Mouse (Mus musculus) midbrain, embryonic 16.5 days (tissue): ENCODE results near the gene Wnk4. TPM values are rescaled to one million over a fixed set of nuclear protein-coding genes. Genes with fewer than 3 reads are reported as not detected.

Experiments
- ATAC-seq: fragments of 200-750 bp; cut with Nextera tagmentation; 2 replicates; pipeline ENCODE4 v1.8.0; 2017; ENCODE audit warnings: moderate TSS enrichment
- H3K27ac ChIP-seq: fragments of 300-500 bp; sonication (generic); 2 replicates; pipeline ENCODE4 v1.5.1; 2014; ENCODE audit warnings: mild to moderate bottlenecking, low read length, mixed read lengths
- H3K27me3 ChIP-seq: fragments of 300-500 bp; sonication (generic); 2 replicates; pipeline ENCODE4 v1.6.1; 2014; ENCODE audit warnings: low read depth, low read length, mixed read lengths; ENCODE audit not compliant: control insufficient read depth, insufficient read depth
- H3K36me3 ChIP-seq: fragments of 300-500 bp; sonication (generic); 2 replicates; pipeline ENCODE4 v1.6.1; 2014; ENCODE audit warnings: mild to moderate bottlenecking, low read length, moderate library complexity, mixed read lengths; ENCODE audit not compliant: control insufficient read depth, insufficient read depth
- H3K4me1 ChIP-seq: fragments of 300-500 bp; sonication (generic); 2 replicates; pipeline ENCODE4 v1.6.1; 2014; ENCODE audit warnings: mild to moderate bottlenecking, low read length, mixed read lengths; ENCODE audit not compliant: control insufficient read depth, insufficient read depth
- H3K4me2 ChIP-seq: fragments of 300-500 bp; sonication (generic); 2 replicates; pipeline ENCODE4 v1.6.1; 2014; ENCODE audit warnings: mild to moderate bottlenecking, low read length, mixed read lengths
- H3K4me3 ChIP-seq: fragments of 300-500 bp; sonication (generic); 2 replicates; pipeline ENCODE4 v1.5.1; 2014; ENCODE audit warnings: low read depth, mild to moderate bottlenecking, low read length, moderate library complexity, mixed read lengths
- H3K9ac ChIP-seq: fragments of 300-500 bp; sonication (generic); 2 replicates; pipeline ENCODE4 v1.6.1; 2014; ENCODE audit warnings: low read depth, low read length, mixed read lengths
- H3K9me3 ChIP-seq: fragments of 300-500 bp; sonication (generic); replicated peaks from 2 replicates; pipeline ENCODE4 v1.6.1; 2014; ENCODE audit warnings: mild to moderate bottlenecking, low read length, mixed read lengths; ENCODE audit not compliant: control insufficient read depth, poor library complexity, severe bottlenecking
- WGBS: fragments of 180-500 bp; shearing (Covaris S2); extraction: QIAGEN DNeasy Blood & Tissue Kit; methylation state at CpG from one replicate; pipeline ENCODE4 v1.1.7; 2014; 5-methylcytosine and 5-hydroxymethylcytosine counted together
- polyA plus RNA-seq: library from polyadenylated mRNA; unstranded; fragments of >200 nt; fragmentation: Nextera tagmentation; extraction: Ambion mirVana; gene quantifications from 2 replicates; pipeline ENCODE4 v1.2.1, GENCODE M21; 2015

Wnk4 gene
- polyA plus RNA-seq, 1 experiment from 2014 or later = 7.4 TPM

GRCm38 (mm10) chr11:101263138-101263988, 3.0 kb downstream of the Wnk4 start:
- Histone ChIP-seq H3K4me2 (no peak overlapping the region), H3K9me3 (no peaks in the 10 kb centered on the region), H3K9ac (no peak overlapping the region), H3K36me3 (0 out of 2 replicates have a peak, but pooled peaks cover 3% of the 10 kb centered on the region), H3K27ac (no peak overlapping the region), H3K4me3 (no peak overlapping the region), H3K4me1 (peaks cover 23% of the 10 kb centered on the region), H3K27me3 (peaks cover 34% of the 10 kb centered on the region)
- WGBS = 2% methylated on average over 32 of the region's 32 CpGs
- no peak for ATAC-seq

DNA sequence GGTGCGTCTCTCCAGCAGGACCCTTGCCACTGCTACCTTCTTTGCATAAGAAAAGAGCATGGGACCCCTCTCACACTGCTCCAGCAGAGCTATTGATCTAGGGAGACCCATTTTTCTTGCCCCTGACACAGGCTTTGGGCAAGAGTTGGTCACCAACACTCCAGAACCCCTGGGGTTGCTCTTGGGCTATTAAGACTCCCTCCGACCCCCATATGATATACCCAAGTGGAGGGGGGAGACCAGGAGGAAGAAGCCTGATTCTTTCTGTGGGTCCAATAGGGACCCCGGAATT, 3.6 kb downstream of the Wnk4 start:
- Histone ChIP-seq H3K27ac (no peak overlapping the region), H3K36me3 (0 out of 2 replicates have a peak, but pooled peaks cover 3% of the 10 kb centered on the region), H3K9me3 (no peaks in the 10 kb centered on the region), H3K4me2 (no peak overlapping the region), H3K4me3 (no peak overlapping the region), H3K9ac (no peak overlapping the region), H3K27me3 (peaks cover 34% of the 10 kb centered on the region), H3K4me1 (peaks cover 23% of the 10 kb centered on the region)
- 7% methylated on average over 3 of the region's 3 CpGs for WGBS
- no peak for ATAC-seq

GRCm38 (mm10) chr11:101264954-101265471, 4.6 kb downstream of the Wnk4 start:
- WGBS = 3% methylated on average over 31 of the region's 31 CpGs
- no peaks in the 10 kb centered on the region for H3K9me3 ChIP-seq
- peak overlapping the region; percentile 50 for H3K9ac ChIP-seq
- no peaks in the 10 kb centered on the region for H3K36me3 ChIP-seq
- peak overlapping the region; percentile 69 for H3K4me2 ChIP-seq
- H3K4me3 ChIP-seq = peak overlapping the region; percentile 34
- no peak for ATAC-seq
- peaks cover 34% of the 10 kb centered on the region for H3K27me3 ChIP-seq
- peaks cover 17% of the 10 kb centered on the region for H3K4me1 ChIP-seq
- no peak overlapping the region for H3K27ac ChIP-seq

- Histone ChIP-seq H3K36me3 (no peaks in the 10 kb centered on the region), H3K27me3 (peaks cover 34% of the 10 kb centered on the region), H3K9me3 (no peaks in the 10 kb centered on the region), H3K4me3 (no peak overlapping the region), H3K4me2 (no peak overlapping the region; the same call in 1 of the 2 replicates), H3K9ac (no peak overlapping the region), H3K27ac (no peak overlapping the region), H3K4me1 (peaks cover 12% of the 10 kb centered on the region)
- ATAC-seq = no peak
- WGBS = 8% methylated on average over 6 of the region's 6 CpGs
Observed at GRCm38 (mm10) chr11:101265906-101266305, 5.5 kb downstream of the Wnk4 start.

GRCm38 (mm10) chr11:101269577-101270116, 9.3 kb downstream of the Wnk4 start:
- no peak overlapping the region for H3K4me3 ChIP-seq
- H3K4me1 ChIP-seq = peaks cover 12% of the 10 kb centered on the region
- 28% methylated on average over 10 of the region's 10 CpGs for WGBS
- peaks cover 8% of the 10 kb centered on the region for H3K27me3 ChIP-seq
- ATAC-seq = peak; percentile 42; the same call in 1 of the 2 replicates
- peak overlapping the region; percentile 28; the same call in 1 of the 2 replicates for H3K9ac ChIP-seq
- H3K36me3 ChIP-seq = no peaks in the 10 kb centered on the region
- no peaks in the 10 kb centered on the region for H3K9me3 ChIP-seq
- H3K4me2 ChIP-seq = peak overlapping the region; percentile 40
- H3K27ac ChIP-seq = peak overlapping the region; percentile 68

DNA sequence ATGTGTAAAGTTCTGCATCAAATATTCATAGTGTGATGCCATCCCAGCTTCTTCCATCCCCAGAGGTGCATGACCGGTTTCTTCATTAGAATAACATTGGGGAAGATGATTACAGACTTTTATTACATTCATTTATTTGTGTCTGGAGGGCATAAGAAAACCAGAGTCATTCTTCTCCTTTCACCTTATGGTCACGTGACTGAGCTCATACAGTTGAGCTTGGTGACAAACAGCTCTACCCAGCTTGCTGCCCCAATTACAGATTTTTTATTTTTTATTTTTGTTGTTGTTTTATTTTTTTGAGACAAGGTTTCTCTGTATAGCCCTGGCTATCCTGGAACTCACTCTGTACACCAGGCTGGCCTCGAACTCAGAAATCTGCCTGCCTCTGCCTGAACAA, 12.1 kb downstream of the Wnk4 start:
- Histone ChIP-seq H3K4me3 (no peak overlapping the region), H3K9ac (no peak overlapping the region), H3K4me1 (peaks cover 8% of the 10 kb centered on the region), H3K27me3 (no peaks in the 10 kb centered on the region), H3K4me2 (no peak overlapping the region), H3K27ac (no peak overlapping the region), H3K9me3 (no peaks in the 10 kb centered on the region), H3K36me3 (no peaks in the 10 kb centered on the region)
- no peak for ATAC-seq
- WGBS = 84% methylated on average over 3 of the region's 3 CpGs

- WGBS = 70% methylated on average over 4 of the region's 4 CpGs
- H3K27ac ChIP-seq = no peak overlapping the region
- H3K4me3 ChIP-seq = no peak overlapping the region
- H3K27me3 ChIP-seq = no peaks in the 10 kb centered on the region
- no peak for ATAC-seq
- no peaks in the 10 kb centered on the region for H3K36me3 ChIP-seq
- H3K9me3 ChIP-seq = no peaks in the 10 kb centered on the region
- H3K4me2 ChIP-seq = no peak overlapping the region
- peaks cover 20% of the 10 kb centered on the region for H3K4me1 ChIP-seq
- no peak overlapping the region for H3K9ac ChIP-seq
Observed at GRCm38 (mm10) chr11:101275309-101275708, 14.9 kb downstream of the Wnk4 start.

DNA sequence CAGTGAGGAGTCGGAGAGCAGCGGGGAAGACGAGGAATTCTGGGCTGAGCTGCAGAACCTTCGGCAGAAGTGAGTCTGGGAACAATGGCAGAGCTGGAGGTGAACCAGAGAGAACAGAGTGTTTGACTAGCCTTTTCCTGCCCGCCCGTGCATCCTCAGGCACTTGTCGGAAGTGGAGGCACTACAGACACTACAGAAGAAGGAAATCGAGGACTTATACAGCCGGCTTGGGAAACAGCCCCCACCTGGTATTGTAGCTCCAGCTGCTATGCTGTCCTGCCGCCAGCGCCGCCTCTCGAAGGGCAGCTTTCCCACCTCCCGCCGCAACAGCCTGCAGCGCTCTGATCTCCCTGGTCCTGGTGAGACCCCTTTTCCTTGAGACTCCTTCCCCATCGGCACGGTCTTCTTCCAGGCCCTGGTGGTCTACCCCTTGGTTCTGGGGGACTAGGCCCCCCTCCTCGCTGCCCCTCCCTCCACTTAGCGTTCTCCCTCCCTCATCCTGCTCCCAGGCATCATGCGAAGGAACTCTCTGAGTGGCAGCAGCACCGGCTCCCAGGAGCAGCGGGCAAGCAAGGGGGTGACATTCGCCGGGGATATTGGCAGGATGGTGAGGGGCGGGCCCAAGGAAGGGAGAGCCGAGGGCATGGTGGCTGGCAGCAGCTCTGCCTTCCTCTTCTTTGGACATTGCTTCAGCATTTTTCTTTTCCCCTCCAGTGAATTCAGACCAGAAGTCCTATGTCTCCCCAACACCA, 16.1 kb downstream of the Wnk4 start:
- H3K4me2 ChIP-seq = 0 out of 2 replicates have a peak overlapping the region, but pooled peaks have one; percentile 11
- no peaks in the 10 kb centered on the region for H3K27me3 ChIP-seq
- no peak overlapping the region for H3K4me3 ChIP-seq
- ATAC-seq = no peak
- no peak overlapping the region for H3K27ac ChIP-seq
- H3K9ac ChIP-seq = no peak overlapping the region
- peaks cover 20% of the 10 kb centered on the region for H3K4me1 ChIP-seq
- H3K9me3 ChIP-seq = no peaks in the 10 kb centered on the region
- no peaks in the 10 kb centered on the region for H3K36me3 ChIP-seq
- 24% methylated on average over 26 of the region's 27 CpGs for WGBS
